9 mouse cellular contexts compared by ENCODE assay signal in the genomic region with DNA sequence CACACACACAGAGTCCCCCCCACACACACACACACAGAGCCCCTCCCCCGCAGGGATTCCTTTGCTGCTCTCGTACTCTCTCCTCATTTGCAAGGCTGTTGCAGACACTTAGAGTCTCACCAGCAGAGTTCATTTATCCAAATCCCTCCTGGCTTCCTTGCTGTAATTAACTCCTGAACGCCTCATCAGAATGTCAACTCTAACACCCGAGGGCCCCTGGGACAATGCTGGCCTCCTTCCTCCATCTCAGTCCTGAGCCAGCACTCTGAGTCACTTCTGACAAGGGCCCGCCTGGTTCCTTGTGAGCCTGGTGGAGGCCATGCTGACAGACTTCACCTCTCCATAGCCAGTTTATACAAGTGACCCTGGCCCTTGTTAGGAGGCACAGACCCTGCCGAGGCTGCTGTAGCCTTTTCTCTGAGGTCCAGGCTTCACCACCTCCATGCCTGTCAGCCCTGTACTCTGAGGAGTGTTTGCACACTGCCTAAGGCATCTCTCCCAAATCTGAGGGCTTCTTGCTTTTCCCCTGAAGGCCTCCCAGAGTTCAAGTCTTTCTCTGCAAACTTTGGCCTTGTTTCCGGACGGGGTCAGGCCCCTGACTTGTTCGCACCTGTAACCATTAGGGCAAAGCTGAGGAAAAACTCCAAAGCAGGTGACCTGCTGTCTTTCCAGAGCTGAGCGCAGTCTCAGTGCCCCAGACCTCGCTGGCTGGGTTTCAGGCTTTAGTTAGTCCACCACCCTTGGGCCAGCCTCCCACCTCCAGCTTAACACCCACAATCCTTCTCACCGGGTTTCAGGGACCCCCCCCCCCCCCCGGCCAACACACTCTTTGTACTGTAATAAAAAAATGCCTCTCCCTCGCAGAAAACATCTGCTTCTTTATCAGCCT. TPM values are rescaled to one million over a fixed set of nuclear protein-coding genes. Genes with fewer than 3 reads are reported as not detected.
DNase-seq lines count a peak whose midpoint lies in the region; ATAC-seq lines count a peak whose summit lies in the region.
"Had no signal": no experiment of that assay in that cellular context is flagged by ENCODE, and none has a peak within 500 bp of the region (broad histone marks: within the 10 kb centered on the region; RNA-seq: fewer than 3 reads in every experiment).

No protein-coding gene starts in this region.

- H3K27me3 ChIP-seq in forebrain, embryonic 13.5 days, result no peaks in the 10 kb centered on the region
- H3K27me3 ChIP-seq in limb, embryonic 12.5 days, result no peaks in the 10 kb centered on the region
- no peaks in the 10 kb centered on the region for H3K27me3 ChIP-seq in neural tube, embryonic 12.5 days (replicated peaks)

- 31% methylated on average over 13 of the region's 14 CpGs for WGBS in forebrain, embryonic 13.5 days
- 30% methylated on average over 14 of the region's 14 CpGs for WGBS in limb, embryonic 12.5 days
- 37% methylated on average over 14 of the region's 14 CpGs for WGBS in neural tube, embryonic 12.5 days

- no peaks in the 10 kb centered on the region for H3K9me3 ChIP-seq in forebrain, embryonic 13.5 days (replicated peaks)
- H3K9me3 ChIP-seq in limb, embryonic 12.5 days, result no peaks in the 10 kb centered on the region
- H3K9me3 ChIP-seq in neural tube, embryonic 12.5 days, result no peaks in the 10 kb centered on the region

- no peak overlapping the region for H3K4me3 ChIP-seq in forebrain, embryonic 13.5 days
- no peak overlapping the region for H3K4me3 ChIP-seq in limb, embryonic 12.5 days (replicated peaks)
- no peak overlapping the region for H3K4me3 ChIP-seq in neural tube, embryonic 12.5 days

- DNase-seq in Muller cell, postnatal 12 days (ENCODE audit: inconsistent ontology term), result peak; percentile 88
- DNase-seq in c-Kit-positive CD71-negative TER-119-negative erythroid progenitor cells, embryonic 14.5 days (ENCODE audit: low read depth), result peak; percentile 12
- DNase-seq in heart, postnatal 14 days, result peak; percentile 79 to 87
- no peak for DNase-seq in spleen, postnatal 10 days (ENCODE audit: low spot score in 2 of 2)
- DNase-seq in left cerebral cortex, postnatal 10 days (ENCODE audit: extremely low spot score in 1 of 2, low spot score in 2 of 2), result no peak

- peaks cover 2% of the 10 kb centered on the region; the same call in 1 of the 2 replicates for H3K36me3 ChIP-seq in forebrain, embryonic 13.5 days (ENCODE audit: poor library complexity, severe bottlenecking)
- peaks cover 6% of the 10 kb centered on the region for H3K36me3 ChIP-seq in limb, embryonic 12.5 days
- no peaks in the 10 kb centered on the region for H3K36me3 ChIP-seq in neural tube, embryonic 12.5 days

- H3K4me2 ChIP-seq in forebrain, embryonic 13.5 days, result no peak overlapping the region
- no peak overlapping the region for H3K4me2 ChIP-seq in limb, embryonic 12.5 days
- H3K4me2 ChIP-seq in neural tube, embryonic 12.5 days (replicated peaks), result no peak overlapping the region

- peak overlapping the region; percentile 53; the same call in 1 of the 2 replicates for H3K27ac ChIP-seq in forebrain, embryonic 13.5 days
- peak overlapping the region; percentile 80 for H3K27ac ChIP-seq in limb, embryonic 12.5 days
- peak overlapping the region; percentile 33; the same call in 1 of the 2 replicates for H3K27ac ChIP-seq in neural tube, embryonic 12.5 days
- H3K27ac ChIP-seq: liver, embryonic 14.5 days had no signal

- H3K4me1 ChIP-seq in forebrain, embryonic 13.5 days, result peaks cover 11% of the 10 kb centered on the region
- peaks cover 33% of the 10 kb centered on the region for H3K4me1 ChIP-seq in limb, embryonic 12.5 days (replicated peaks)
- peaks cover 15% of the 10 kb centered on the region for H3K4me1 ChIP-seq in neural tube, embryonic 12.5 days

- ATAC-seq in forebrain, embryonic 13.5 days, result peak; percentile 79
- 0 out of 2 replicates have a peak, but pooled peaks have one; percentile 52 for ATAC-seq in limb, embryonic 12.5 days (ENCODE audit: insufficient number of reproducible peaks, insufficient read depth, low FRiP score, low TSS enrichment, low read depth)
- peak; percentile 31; the same call in 1 of the 2 replicates for ATAC-seq in neural tube, embryonic 12.5 days (ENCODE audit: low FRiP score, low read depth)

- no peak overlapping the region for H3K9ac ChIP-seq in forebrain, embryonic 13.5 days
- H3K9ac ChIP-seq in limb, embryonic 12.5 days (replicated peaks), result no peak overlapping the region
- H3K9ac ChIP-seq in neural tube, embryonic 12.5 days, result no peak overlapping the region
- H3K9ac ChIP-seq: liver, embryonic 14.5 days had no signal

- intact Hi-C loops in heart, postnatal 14 days (cut with DNase I), result no loop called here
- intact Hi-C loops in left cerebral cortex, postnatal 10 days (cut with DNase I), result no loop called here

RNA-seq across cellular contexts. Expression of a gene that starts 45.4 kb away (rescaled TPM):
- 5.1 and 5.7 TPM in 2 replicates for polyA plus RNA-seq in forebrain, embryonic 13.5 days (2015; fragmentation: Nextera tagmentation; extraction: Ambion mirVana)
- total RNA-seq in heart, postnatal 14 days (2021), result 1 to 10 TPM; 4.3 to 4.6 TPM
- 5.0 and 5.2 TPM in 2 replicates for polyA plus RNA-seq in limb, embryonic 12.5 days (2016; fragmentation: Nextera tagmentation; extraction: Ambion mirVana)
- 5.3 and 5.4 TPM in 2 replicates for polyA plus RNA-seq in neural tube, embryonic 12.5 days (2016; fragmentation: Nextera tagmentation; extraction: Ambion mirVana)
- 1 to 10 TPM; 8.7 to 9.8 TPM for total RNA-seq in left cerebral cortex, postnatal 10 days (2021)

RNA-seq across cellular contexts. Expression of a gene that starts 45.7 kb away (rescaled TPM):
- 14.8 and 16.2 TPM in 2 replicates for polyA plus RNA-seq in forebrain, embryonic 13.5 days (2015; fragmentation: Nextera tagmentation; extraction: Ambion mirVana)
- 1 to 10 TPM; 3.3 to 3.4 TPM for total RNA-seq in heart, postnatal 14 days (2021)
- 17.9 and 20.3 TPM in 2 replicates for polyA plus RNA-seq in limb, embryonic 12.5 days (2016; fragmentation: Nextera tagmentation; extraction: Ambion mirVana)
- 12.6 and 13.7 TPM in 2 replicates for polyA plus RNA-seq in neural tube, embryonic 12.5 days (2016; fragmentation: Nextera tagmentation; extraction: Ambion mirVana)
- 1 to 10 TPM; 5.1 to 6.3 TPM for total RNA-seq in left cerebral cortex, postnatal 10 days (2021)

RNA-seq across cellular contexts. Expression of a gene that starts 55.5 kb away (rescaled TPM):
- polyA plus RNA-seq in forebrain, embryonic 13.5 days (2015; fragmentation: Nextera tagmentation; extraction: Ambion mirVana), result 6.4 and 7.6 TPM in 2 replicates
- 1 to 10 TPM; 4.5 to 7.2 TPM for total RNA-seq in heart, postnatal 14 days (2021)
- 12.9 and 14.0 TPM in 2 replicates for polyA plus RNA-seq in limb, embryonic 12.5 days (2016; fragmentation: Nextera tagmentation; extraction: Ambion mirVana)
- polyA plus RNA-seq in neural tube, embryonic 12.5 days (2016; fragmentation: Nextera tagmentation; extraction: Ambion mirVana), result 7.4 and 8.3 TPM in 2 replicates
- total RNA-seq in left cerebral cortex, postnatal 10 days (2021), result 10 to 100 TPM; 53.9 to 55.1 TPM

Comparison
In these comparisons a context has a peak if more than half of its experiments do, and no peak if none do; other contexts are left out.
1. DNase-seq: peak in Muller cell, postnatal 12 days (single experiment), c-Kit-positive CD71-negative TER-119-negative erythroid progenitor cells, embryonic 14.5 days (single experiment) and heart, postnatal 14 days (2 of 2); none in spleen, postnatal 10 days (0 of 2) and left cerebral cortex, postnatal 10 days (0 of 2).
2. Peak in every context shown above with its lines, with median percentiles within 50 percentile points of each other: ATAC-seq and H3K27ac ChIP-seq.